22 mouse cellular contexts compared by ENCODE assay signal in genomic region chr10:40665270-40665669, GRCm38 (mm10). TPM values are rescaled to one million over a fixed set of nuclear protein-coding genes. Genes with fewer than 3 reads are reported as not detected.
DNase-seq lines count a peak whose midpoint lies in the region; ATAC-seq and TF ChIP-seq lines count a peak whose summit lies in the region.
"Had no signal": no experiment of that assay in that cellular context is flagged by ENCODE, and none has a peak within 500 bp of the region (broad histone marks: within the 10 kb centered on the region; RNA-seq: fewer than 3 reads in every experiment).

No protein-coding gene starts in this region.

- H3K9ac ChIP-seq in forebrain, embryonic 11.5 days (ENCODE audit: low read length), result no peak overlapping the region
- no peak overlapping the region for H3K9ac ChIP-seq in forebrain, embryonic 13.5 days
- H3K9ac ChIP-seq in MEL (ENCODE audit: control insufficient read depth, low read depth, low read length, poor library complexity, severe bottlenecking), result no peak overlapping the region
- H3K9ac ChIP-seq: embryonic facial prominence, embryonic 12.5 days; forebrain, embryonic 12.5 days; forebrain, embryonic 15.5 days; forebrain, postnatal 0 days had no signal

- H3K4me1 ChIP-seq in forebrain, embryonic 11.5 days (replicated peaks; ENCODE audit: control insufficient read depth, insufficient read depth, low read length), result no peaks in the 10 kb centered on the region
- no peaks in the 10 kb centered on the region for H3K4me1 ChIP-seq in forebrain, embryonic 13.5 days
- no peaks in the 10 kb centered on the region for H3K4me1 ChIP-seq in MEL (ENCODE audit: control insufficient read depth in 1 of 2, insufficient read depth in 2 of 2, low read length in 2 of 2)
- H3K4me1 ChIP-seq: embryonic facial prominence, embryonic 10.5 days; embryonic facial prominence, embryonic 12.5 days; forebrain, embryonic 12.5 days; forebrain, embryonic 15.5 days had no signal

- ATAC-seq in forebrain, embryonic 11.5 days (replicated peaks; ENCODE audit: low FRiP score), result no peak
- ATAC-seq in forebrain, embryonic 13.5 days, result no peak
- ATAC-seq: CD4-positive, CD25-positive, alpha-beta regulatory T cell, adult 4 months; forebrain, embryonic 15.5 days; forebrain, postnatal 0 days had no signal

- no peak overlapping the region for H3K27ac ChIP-seq in forebrain, embryonic 11.5 days (ENCODE audit: low read depth, low read length)
- no peak overlapping the region for H3K27ac ChIP-seq in forebrain, embryonic 13.5 days
- no peak overlapping the region for H3K27ac ChIP-seq in MEL (ENCODE audit: control insufficient read depth, low read depth, low read length)
- H3K27ac ChIP-seq: embryonic facial prominence, embryonic 10.5 days; embryonic facial prominence, embryonic 12.5 days; forebrain, embryonic 12.5 days; forebrain, embryonic 15.5 days had no signal

- TF ChIP-seq CTCF in MEL (IDR thresholded peaks at IDR 0.05 in 2 of 3, conservative IDR thresholded peaks at IDR 0.05 in 1 of 3; ENCODE audit: control insufficient read depth in 1 of 3, insufficient read depth in 1 of 3, low read depth in 2 of 3, low read length in 3 of 3, poor library complexity in 1 of 3, severe bottlenecking in 1 of 3), result no peak

- no peaks in the 10 kb centered on the region for H3K9me3 ChIP-seq in forebrain, embryonic 11.5 days (ENCODE audit: control insufficient read depth, low read length)
- no peaks in the 10 kb centered on the region for H3K9me3 ChIP-seq in forebrain, embryonic 13.5 days (replicated peaks)
- H3K9me3 ChIP-seq in MEL (replicated peaks; ENCODE audit: insufficient read depth, low read length), result no peaks in the 10 kb centered on the region
- H3K9me3 ChIP-seq: embryonic facial prominence, embryonic 10.5 days; embryonic facial prominence, embryonic 12.5 days; forebrain, embryonic 12.5 days; forebrain, embryonic 15.5 days had no signal

- intact Hi-C loops in heart, postnatal 10 days (cut with DNase I), result no loop called here

- peak; percentile 17 for DNase-seq in forebrain, embryonic 11.5 days (ENCODE audit: low spot score)
- peak; percentile 22 for DNase-seq in heart, adult 11 months
- DNase-seq in heart, postnatal 10 days, result no peak
- no peak for DNase-seq in MEL (ENCODE audit: low read depth, low spot score)
- DNase-seq in cerebellum, adult 9-11 months, result no peak
- DNase-seq: adrenal gland, adult 2 months; adrenal gland, postnatal 10 days; adrenal gland, postnatal 25 days; B cell, adult 2 months; cerebellum, adult 11 months; cerebellum, adult 18-20 months; cerebellum, adult 8-10 months; cerebellum, postnatal 10 days; cerebellum, postnatal 25 days; forebrain, postnatal 0 days had no signal

- TF ChIP-seq POLR2A in MEL (IDR thresholded peaks at IDR 0.05; ENCODE audit: control insufficient read depth in 1 of 2, insufficient read depth in 1 of 2, low read depth in 1 of 2, low read length in 2 of 2, poor library complexity in 1 of 2), result no peak

- no peak overlapping the region for H3K4me2 ChIP-seq in forebrain, embryonic 11.5 days (ENCODE audit: low read depth, low read length, severe bottlenecking)
- H3K4me2 ChIP-seq in forebrain, embryonic 13.5 days, result no peak overlapping the region
- H3K4me2 ChIP-seq: embryonic facial prominence, embryonic 12.5 days; forebrain, embryonic 12.5 days; forebrain, embryonic 15.5 days had no signal

- no peaks in the 10 kb centered on the region for H3K79me2 ChIP-seq in MEL (ENCODE audit: control insufficient read depth, insufficient read depth, low read length, poor library complexity)

- 88% methylated on average over 3 of the region's 3 CpGs for WGBS in forebrain, embryonic 11.5 days
- 91% methylated on average over 3 of the region's 3 CpGs for WGBS in forebrain, embryonic 13.5 days

- H3K36me3 ChIP-seq in forebrain, embryonic 11.5 days (ENCODE audit: control insufficient read depth, insufficient read depth, low read length), result no peaks in the 10 kb centered on the region
- H3K36me3 ChIP-seq in forebrain, embryonic 13.5 days (ENCODE audit: poor library complexity, severe bottlenecking), result no peaks in the 10 kb centered on the region
- H3K36me3 ChIP-seq in MEL (ENCODE audit: control insufficient read depth in 1 of 2, insufficient read depth in 2 of 2, low read length in 2 of 2), result no peaks in the 10 kb centered on the region
- H3K36me3 ChIP-seq: embryonic facial prominence, embryonic 10.5 days; embryonic facial prominence, embryonic 12.5 days; forebrain, embryonic 12.5 days; forebrain, embryonic 15.5 days; G1E had no signal

- H3K4me3 ChIP-seq in forebrain, embryonic 11.5 days (ENCODE audit: low read depth, low read length), result no peak overlapping the region
- H3K4me3 ChIP-seq in forebrain, embryonic 13.5 days, result no peak overlapping the region
- no peak overlapping the region for H3K4me3 ChIP-seq in MEL (ENCODE audit: control insufficient read depth in 1 of 2, insufficient read depth in 1 of 2, low read depth in 2 of 2, low read length in 2 of 2)
- H3K4me3 ChIP-seq: embryonic facial prominence, embryonic 10.5 days; embryonic facial prominence, embryonic 12.5 days; forebrain, embryonic 12.5 days; forebrain, embryonic 15.5 days had no signal

- no peak for TF ChIP-seq EP300 in MEL (IDR thresholded peaks at IDR 0.05; ENCODE audit: low read depth in 1 of 2, low read length in 2 of 2)

- no peaks in the 10 kb centered on the region for H3K27me3 ChIP-seq in forebrain, embryonic 11.5 days (ENCODE audit: control insufficient read depth, insufficient read depth, low read length)
- H3K27me3 ChIP-seq in forebrain, embryonic 13.5 days, result no peaks in the 10 kb centered on the region
- peaks cover 0 to 4% of the 10 kb centered on the region in 2 experiments; a peak in 2 of 4 replicates for H3K27me3 ChIP-seq in MEL (ENCODE audit: control insufficient read depth in 1 of 2, insufficient read depth in 2 of 2, low read length in 2 of 2)
- H3K27me3 ChIP-seq: embryonic facial prominence, embryonic 12.5 days; forebrain, embryonic 12.5 days; forebrain, embryonic 15.5 days had no signal

- TF ChIP-seq RAD21 in MEL (IDR thresholded peaks at IDR 0.05; ENCODE audit: low read depth, low read length), result no peak

TF ChIP-seq in MEL, 35 proteins besides CTCF, POLR2A, EP300 and RAD21:
- TF ChIP-seq POLR2AphosphoS2 (IDR thresholded peaks at IDR 0.05; ENCODE audit: low read length) (no peak), MAFK (IDR thresholded peaks at IDR 0.05; ENCODE audit: borderline replicate concordance, low read depth, low read length) (peak; percentile 73; the same call in 1 of the 2 replicates)

RNA-seq across cellular contexts. Expression of gene Mettl24, which starts 17.8 kb away (rescaled TPM):
- 0.52 and 1.2 TPM in 2 replicates for polyA plus RNA-seq in forebrain, embryonic 11.5 days (2014; fragmentation: Nextera tagmentation; extraction: Ambion mirVana)
- 0.21 and 0.34 TPM in 2 replicates for polyA plus RNA-seq in forebrain, embryonic 13.5 days (2015; fragmentation: Nextera tagmentation; extraction: Ambion mirVana)
- total RNA-seq in heart, postnatal 10 days (2021), result 1 to 10 TPM; 1.9 to 2.3 TPM
- total RNA-seq in MEL (2012; rRNA removed), result not detected in 2 replicates
- polyA plus RNA-seq in MEL (2012; ENCODE audit: insufficient read depth in 1 of 2, insufficient read length in 2 of 2, low read depth in 1 of 2, low replicate concordance in 2 of 2, missing spikeins in 1 of 2), result not detected
- total RNA-seq: forebrain, postnatal 0 days; G1E had no signal
- polyA plus RNA-seq: G1E had no signal

RNA-seq across cellular contexts. Expression of gene Ddo, which starts 35.5 kb away (rescaled TPM):
- 0.09 and 0.15 TPM in 2 replicates for polyA plus RNA-seq in forebrain, embryonic 11.5 days (2014; fragmentation: Nextera tagmentation; extraction: Ambion mirVana)
- 0.25 and 0.44 TPM in 2 replicates for polyA plus RNA-seq in forebrain, embryonic 13.5 days (2015; fragmentation: Nextera tagmentation; extraction: Ambion mirVana)
- total RNA-seq in heart, postnatal 10 days (2021), result 10 to 100 TPM; 24.2 to 24.9 TPM
- not detected in 2 replicates for total RNA-seq in MEL (2012; rRNA removed)
- polyA plus RNA-seq in MEL (2012; ENCODE audit: insufficient read depth in 1 of 2, insufficient read length in 2 of 2, low read depth in 1 of 2, low replicate concordance in 2 of 2, missing spikeins in 1 of 2), result under 1 TPM in 1 of 2 experiments, not detected in 1; 0.04 TPM
- polyA plus RNA-seq: G1E had no signal

Comparison
In these comparisons a context has a peak if more than half of its experiments do, and no peak if none do; other contexts are left out.
1. DNase-seq: peak in forebrain, embryonic 11.5 days (single experiment) and heart, adult 11 months (single experiment); none in heart, postnatal 10 days (0 of 2), MEL (single experiment) and cerebellum, adult 9-11 months (single experiment).